Mouse (Mus musculus): Measurements from ENCODE around the gene Col4a2. TPM values are rescaled to one million over a fixed set of nuclear protein-coding genes. Genes with fewer than 3 reads are reported as not detected.
"Not testable (repeated sequence)": the region's sequence is repeated elsewhere in the genome, so short reads cannot be mapped to it uniquely, and the experiment has no call there.

The Col4a2 gene
- polyA plus RNA-seq, 1 experiment from 2014 or later: 47.2 TPM

- DNase-seq (ENCODE audit: low spot score) (no peak), ATAC-seq (ENCODE audit: low FRiP score, low TSS enrichment) (no peak)
- Histone ChIP-seq H3K9ac (ENCODE audit: low read length) (no peak overlapping the region), H3K36me3 (ENCODE audit: control insufficient read depth, insufficient read depth, low read length) (no peaks in the 10 kb centered on the region), H3K27ac (replicated peaks) (0 out of 2 replicates have a peak overlapping the region, but pooled peaks have one; percentile 35), H3K9me3 (ENCODE audit: control insufficient read depth, low read length) (no peaks in the 10 kb centered on the region), H3K4me2 (replicated peaks; ENCODE audit: low read depth) (no peak overlapping the region), H3K4me3 (ENCODE audit: low read depth, low read length) (no peak overlapping the region), H3K27me3 (ENCODE audit: control insufficient read depth, insufficient read depth, low read length) (no peaks in the 10 kb centered on the region), H3K4me1 (replicated peaks; ENCODE audit: control insufficient read depth, insufficient read depth) (no peaks in the 10 kb centered on the region; the same call in 1 of the 2 replicates)
- 65% methylated on average over 3 of the region's 3 CpGs for WGBS
- TF ChIP-seq CTCF (IDR thresholded peaks at IDR 0.05; ENCODE audit: low read depth) (no peak), EP300 (optimal IDR thresholded peaks at IDR 0.05) (no peak)
These were observed 152.0 kb downstream of the Col4a2 start for GRCm38 (mm10) chr8:11464707-11464964.

- no peak overlapping the region for H3K4me2 ChIP-seq (replicated peaks; ENCODE audit: low read depth)
- H3K36me3 ChIP-seq (ENCODE audit: control insufficient read depth, insufficient read depth, low read length): no peaks in the 10 kb centered on the region
- TF ChIP-seq EP300 (optimal IDR thresholded peaks at IDR 0.05) (no peak), CTCF (IDR thresholded peaks at IDR 0.05; ENCODE audit: low read depth) (no peak)
- H3K27ac ChIP-seq (replicated peaks): no peak overlapping the region
- H3K4me1 ChIP-seq (replicated peaks; ENCODE audit: control insufficient read depth, insufficient read depth): no peaks in the 10 kb centered on the region; the same call in 1 of the 2 replicates
- DNase-seq (ENCODE audit: low spot score) (no peak), ATAC-seq (ENCODE audit: low FRiP score, low TSS enrichment) (no peak)
- no peaks in the 10 kb centered on the region for H3K27me3 ChIP-seq (ENCODE audit: control insufficient read depth, insufficient read depth, low read length)
- no peak overlapping the region for H3K4me3 ChIP-seq (ENCODE audit: low read depth, low read length)
- 92% methylated on average over 4 of the region's 4 CpGs for WGBS
- no peaks in the 10 kb centered on the region for H3K9me3 ChIP-seq (ENCODE audit: control insufficient read depth, low read length)
- no peak overlapping the region for H3K9ac ChIP-seq (ENCODE audit: low read length)
These were observed 153.0 kb downstream of the Col4a2 start for GRCm38 (mm10) chr8:11465619-11466018.

DNA sequence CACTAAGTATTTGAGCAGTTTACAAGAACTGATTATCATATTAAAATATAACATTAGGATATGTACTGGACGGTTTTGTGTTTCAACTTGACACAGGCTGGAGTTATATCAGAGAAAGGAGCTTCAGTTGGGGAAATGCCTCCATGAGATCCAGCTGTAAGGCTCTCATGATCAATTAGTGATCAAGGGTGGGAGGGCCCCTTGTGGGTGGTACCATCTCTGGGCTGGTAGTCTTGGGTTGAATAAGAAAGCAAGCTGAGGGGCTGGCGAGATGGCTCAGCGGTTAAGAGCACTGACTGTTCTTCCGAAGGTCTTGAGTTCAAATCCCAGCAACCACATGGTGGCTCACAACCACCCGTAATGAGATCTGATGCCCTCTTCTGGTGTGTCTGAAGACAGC, 153.9 kb downstream of the Col4a2 start:
- 90% methylated on average over 4 of the region's 5 CpGs for WGBS
- not testable (repeated sequence) for ATAC-seq (ENCODE audit: low FRiP score, low TSS enrichment); H3K9me3 ChIP-seq (ENCODE audit: control insufficient read depth, low read length); H3K4me2 ChIP-seq (replicated peaks; ENCODE audit: low read depth); DNase-seq (ENCODE audit: low spot score); H3K27me3 ChIP-seq (ENCODE audit: control insufficient read depth, insufficient read depth, low read length); H3K36me3 ChIP-seq (ENCODE audit: control insufficient read depth, insufficient read depth, low read length); H3K4me1 ChIP-seq (replicated peaks; ENCODE audit: control insufficient read depth, insufficient read depth); H3K27ac ChIP-seq (replicated peaks); H3K9ac ChIP-seq (ENCODE audit: low read length); H3K4me3 ChIP-seq (ENCODE audit: low read depth, low read length)

GRCm38 (mm10) chr8:11469095-11469494, 156.5 kb downstream of the Col4a2 start:
- no peak overlapping the region for H3K9ac ChIP-seq (ENCODE audit: low read length)
- TF ChIP-seq CTCF (IDR thresholded peaks at IDR 0.05; ENCODE audit: low read depth) (peak; percentile 83), EP300 (optimal IDR thresholded peaks at IDR 0.05) (no peak)
- no peaks in the 10 kb centered on the region; the same call in 1 of the 2 replicates for H3K4me1 ChIP-seq (replicated peaks; ENCODE audit: control insufficient read depth, insufficient read depth)
- H3K27me3 ChIP-seq (ENCODE audit: control insufficient read depth, insufficient read depth, low read length): no peaks in the 10 kb centered on the region
- no peaks in the 10 kb centered on the region for H3K9me3 ChIP-seq (ENCODE audit: control insufficient read depth, low read length)
- no peak overlapping the region for H3K4me2 ChIP-seq (replicated peaks; ENCODE audit: low read depth)
- ATAC-seq (ENCODE audit: low FRiP score, low TSS enrichment): no peak
- 10% methylated on average over 3 of the region's 3 CpGs for WGBS
- no peaks in the 10 kb centered on the region for H3K36me3 ChIP-seq (ENCODE audit: control insufficient read depth, insufficient read depth, low read length)
- no peak overlapping the region for H3K27ac ChIP-seq (replicated peaks)
- peak; percentile 69 for DNase-seq (ENCODE audit: low spot score)
- H3K4me3 ChIP-seq (ENCODE audit: low read depth, low read length): no peak overlapping the region

DNA sequence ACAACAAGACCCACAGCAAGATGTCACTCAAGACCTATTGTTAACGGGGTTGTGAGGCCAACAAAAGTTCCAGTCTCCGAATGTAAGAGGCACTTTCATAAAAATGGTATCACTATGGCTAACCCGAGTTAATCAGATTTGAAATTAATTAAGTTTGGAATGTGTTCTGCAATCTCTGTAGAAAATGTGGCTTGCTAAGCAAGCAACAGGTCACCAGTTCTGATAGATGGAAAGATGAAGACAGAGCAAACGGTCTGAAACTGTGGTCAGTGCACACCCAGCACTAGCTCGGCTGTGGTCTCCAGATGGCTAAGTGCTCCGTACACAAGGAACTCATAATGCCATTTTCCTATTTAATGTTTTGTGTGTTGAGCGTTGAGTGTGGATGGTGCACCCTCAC, 158.1 kb downstream of the Col4a2 start:
- 69% methylated on average over 7 of the region's 7 CpGs for WGBS

DNA sequence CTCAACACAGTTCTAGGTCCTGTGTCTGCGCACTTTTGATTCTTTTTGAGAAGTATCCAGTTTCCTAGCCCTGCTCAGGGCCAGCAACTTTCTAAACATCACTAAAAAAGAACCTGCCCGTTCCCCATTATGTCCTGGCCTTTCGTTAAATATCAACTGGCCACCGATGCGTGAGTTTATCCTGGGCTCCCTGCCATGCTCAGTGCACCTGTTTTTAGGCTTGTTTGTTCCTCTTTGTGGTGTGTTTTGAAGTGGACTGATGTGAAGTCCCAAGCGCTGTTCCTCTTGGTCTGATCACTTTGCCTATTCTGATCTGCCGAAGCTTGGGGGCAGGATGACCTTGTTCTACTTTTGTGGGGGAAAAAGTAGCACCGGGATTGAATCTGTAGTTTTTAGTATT, 158.7 kb downstream of the Col4a2 start:
- H3K9me3 ChIP-seq (ENCODE audit: control insufficient read depth, low read length): no peaks in the 10 kb centered on the region
- DNase-seq (ENCODE audit: low spot score): no peak
- H3K9ac ChIP-seq (ENCODE audit: low read length): no peak overlapping the region
- H3K4me2 ChIP-seq (replicated peaks; ENCODE audit: low read depth): no peak overlapping the region
- no peak for ATAC-seq (ENCODE audit: low FRiP score, low TSS enrichment)
- H3K27ac ChIP-seq (replicated peaks): no peak overlapping the region
- no peaks in the 10 kb centered on the region for H3K36me3 ChIP-seq (ENCODE audit: control insufficient read depth, insufficient read depth, low read length)
- no peaks in the 10 kb centered on the region for H3K4me1 ChIP-seq (replicated peaks; ENCODE audit: control insufficient read depth, insufficient read depth)
- TF ChIP-seq CTCF (IDR thresholded peaks at IDR 0.05; ENCODE audit: low read depth) (no peak), EP300 (optimal IDR thresholded peaks at IDR 0.05) (no peak)
- H3K4me3 ChIP-seq (ENCODE audit: low read depth, low read length): no peak overlapping the region
- H3K27me3 ChIP-seq (ENCODE audit: control insufficient read depth, insufficient read depth, low read length): no peaks in the 10 kb centered on the region
- WGBS: 47% methylated on average over 8 of the region's 8 CpGs

More for the DNA sequence above, 158.1 kb downstream of the Col4a2 start:
- ATAC-seq (ENCODE audit: low FRiP score, low TSS enrichment) (no peak), DNase-seq (ENCODE audit: low spot score) (no peak)
- no peaks in the 10 kb centered on the region for H3K4me1 ChIP-seq (replicated peaks; ENCODE audit: control insufficient read depth, insufficient read depth)
- H3K9ac ChIP-seq (ENCODE audit: low read length): no peak overlapping the region
- no peak overlapping the region for H3K4me3 ChIP-seq (ENCODE audit: low read depth, low read length)
- H3K36me3 ChIP-seq (ENCODE audit: control insufficient read depth, insufficient read depth, low read length): no peaks in the 10 kb centered on the region
- H3K4me2 ChIP-seq (replicated peaks; ENCODE audit: low read depth): no peak overlapping the region
- TF ChIP-seq CTCF (IDR thresholded peaks at IDR 0.05; ENCODE audit: low read depth): no peak
- TF ChIP-seq EP300 (optimal IDR thresholded peaks at IDR 0.05): no peak
- no peaks in the 10 kb centered on the region for H3K27me3 ChIP-seq (ENCODE audit: control insufficient read depth, insufficient read depth, low read length)
- H3K9me3 ChIP-seq (ENCODE audit: control insufficient read depth, low read length): no peaks in the 10 kb centered on the region
- no peak overlapping the region for H3K27ac ChIP-seq (replicated peaks)
